Mouse (Mus musculus): ENCODE results near the gene Ticrr. TPM values are rescaled to one million over a fixed set of nuclear protein-coding genes. Genes with fewer than 3 reads are reported as not detected.

Gene Ticrr
- polyA plus RNA-seq (2012; rRNA removed; ENCODE audit: low replicate concordance) = 0.21 and 1.5 TPM in 2 replicates

DNA sequence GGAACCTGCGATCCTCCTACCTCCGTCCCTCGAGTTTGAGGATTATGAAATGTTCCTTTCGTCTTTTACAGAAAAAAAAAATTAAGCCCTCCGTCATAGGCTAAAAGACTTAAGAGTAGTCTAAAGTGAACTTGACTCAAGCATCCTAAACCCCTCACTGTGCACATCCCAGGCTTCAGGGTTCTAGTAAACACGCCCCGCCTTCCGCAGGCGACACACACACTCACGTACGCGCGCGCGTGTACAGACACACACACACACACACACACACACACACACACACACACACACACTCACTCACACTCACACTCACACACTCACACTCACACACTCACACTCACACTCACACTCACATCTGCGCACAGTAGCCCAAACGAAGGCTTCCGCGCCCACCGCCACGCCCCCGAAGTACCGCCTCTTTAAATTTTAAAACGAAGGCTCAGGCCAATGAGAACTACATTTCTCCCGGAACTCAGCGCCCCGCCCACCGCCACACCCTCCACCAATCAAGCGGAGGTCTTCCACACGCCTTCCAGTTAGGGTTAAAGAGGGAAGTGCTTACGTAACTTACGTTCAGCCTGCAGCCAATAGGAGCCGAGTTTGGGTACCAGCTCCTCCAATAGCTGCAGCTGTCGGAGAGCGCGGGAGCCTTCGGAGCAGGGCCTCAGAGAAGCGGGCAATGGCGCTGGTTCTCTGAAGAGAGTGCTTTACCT lies at the start of gene Ticrr:
Ticrr (plus strand) TSS at position 619 of the 713 bp plus-strand sequence.

DNA sequence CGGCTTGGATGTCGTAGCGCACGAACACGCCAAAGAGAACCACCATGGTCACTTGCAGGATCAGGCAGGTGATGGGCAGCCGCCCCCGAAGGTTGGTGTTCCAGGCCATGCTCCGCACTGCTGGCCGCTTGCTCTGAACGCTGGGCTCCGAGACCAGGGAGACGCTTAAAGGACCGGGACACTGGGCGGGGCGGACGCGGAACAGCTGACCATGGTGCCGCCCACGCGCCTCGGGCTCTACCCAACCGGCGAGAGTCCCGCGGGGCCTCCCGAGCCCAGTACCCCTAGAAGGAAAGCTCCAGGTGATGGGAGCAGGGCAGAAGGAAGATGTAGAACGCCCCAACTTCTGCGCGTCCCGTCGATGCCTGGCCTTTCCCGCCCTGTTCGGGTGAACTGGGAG lies 42.6 kb upstream of the Ticrr start, which contains the start of gene Rhcg:
Rhcg (minus strand) TSS at position 240 of the 400 bp plus-strand sequence.

DNA sequence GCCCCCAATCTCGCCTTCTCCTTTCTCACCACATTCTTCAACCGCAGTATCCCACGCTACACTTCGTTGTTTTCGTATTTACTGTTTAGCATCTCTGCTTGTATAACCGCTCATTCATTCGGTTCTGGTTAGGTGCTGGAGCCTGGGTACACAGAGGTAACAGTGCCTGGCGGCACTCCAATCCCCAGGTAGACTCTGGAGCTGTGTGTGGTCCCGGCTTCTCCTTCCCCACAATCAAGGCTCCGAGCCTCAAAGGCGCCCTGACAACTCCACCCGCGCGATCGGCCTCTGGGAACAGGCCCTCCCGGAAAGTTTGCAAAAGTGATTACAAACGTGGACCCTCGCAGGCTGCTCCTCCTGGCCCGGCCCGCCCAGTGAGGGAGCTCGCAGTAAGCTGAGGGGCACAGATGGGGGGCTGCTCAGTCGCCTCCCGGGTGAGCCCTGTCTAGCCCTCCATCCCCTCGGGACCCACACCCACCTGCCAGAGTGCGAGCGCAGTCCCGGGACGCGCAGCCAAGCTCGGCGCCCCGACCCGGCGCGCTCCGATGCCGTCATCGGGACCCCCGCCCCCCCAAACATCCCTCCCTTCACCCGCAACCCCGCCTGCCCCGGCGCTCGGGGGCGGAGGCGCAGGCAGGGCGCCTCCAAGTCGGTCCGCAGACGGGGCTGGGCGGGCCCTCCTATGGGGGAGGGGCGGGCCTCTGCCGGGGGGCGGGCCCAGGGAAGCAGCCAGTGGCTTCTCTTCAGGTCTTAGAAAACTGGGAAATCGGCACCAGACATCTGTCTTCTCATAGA lies 55.4 kb downstream of the Ticrr start, which contains the start of gene Kif7:
Kif7 (minus strand) TSS at position 534 of the 795 bp plus-strand sequence.

DNA sequence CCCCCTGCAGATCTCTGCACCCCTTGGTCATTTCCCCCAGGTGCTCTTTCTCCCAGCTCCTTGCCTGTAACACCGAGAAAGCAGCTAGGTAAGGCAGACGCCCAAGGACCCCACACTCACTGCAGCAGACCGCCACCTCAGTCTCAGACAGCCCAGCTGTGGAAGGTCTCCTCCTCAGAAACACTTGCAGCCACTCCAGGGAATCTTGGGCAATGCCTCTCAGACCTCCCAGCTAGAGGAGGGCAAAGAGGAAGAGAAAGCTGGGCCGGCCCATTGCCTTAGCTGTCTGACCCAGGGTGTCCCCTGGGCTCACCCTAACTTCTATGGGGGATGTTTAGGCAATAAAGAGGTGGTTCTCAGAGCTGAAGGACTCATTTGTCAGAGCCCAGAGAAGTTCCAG lies 72.6 kb downstream of the Ticrr start, which contains the start of gene Plin1:
Plin1 (minus strand) TSS at position 282 of the 400 bp plus-strand sequence.

GRCm38 (mm10) chr7:79742659-79743536 lies 82.9 kb downstream of the Ticrr start, which contains the start of the genes Pex11a and Wdr93:
TSS of gene Pex11a (minus strand) at chr7:79743131.
TSS of gene Wdr93 (plus strand) at chr7:79743163.

Other genes starting within 250 kb of the Ticrr start
- gene Polg, start 193.8 kb upstream of the Ticrr start, polyA plus RNA-seq (2012; rRNA removed; ENCODE audit: low replicate concordance) = 67.1 and 74.5 TPM in 2 replicates
- gene Rhcg, start 42.5 kb upstream of the Ticrr start, polyA plus RNA-seq (2012; rRNA removed; ENCODE audit: low replicate concordance) = 0.10 and 0.27 TPM in 2 replicates
- gene Kif7, start 55.5 kb downstream of the Ticrr start, polyA plus RNA-seq (2012; rRNA removed; ENCODE audit: low replicate concordance) = 4.2 and 7.4 TPM in 2 replicates
- 917 and 2,535 TPM in 2 replicates for gene Plin1, start 72.7 kb downstream of the Ticrr start, polyA plus RNA-seq (2012; rRNA removed; ENCODE audit: low replicate concordance)
- 41.8 and 75.1 TPM in 2 replicates for gene Pex11a, start 82.9 kb downstream of the Ticrr start, polyA plus RNA-seq (2012; rRNA removed; ENCODE audit: low replicate concordance)
- 3.0 and 10.0 TPM in 2 replicates for gene Wdr93, start 83.0 kb downstream of the Ticrr start, polyA plus RNA-seq (2012; rRNA removed; ENCODE audit: low replicate concordance)
- 0.32 TPM in 1 of 2 replicates, not detected in the other for gene Mesp1, start 133.6 kb downstream of the Ticrr start, polyA plus RNA-seq (2012; rRNA removed; ENCODE audit: low replicate concordance)
- gene Mesp2, start 150.5 kb downstream of the Ticrr start, polyA plus RNA-seq (2012; rRNA removed; ENCODE audit: low replicate concordance) = 0.21 and 0.42 TPM in 2 replicates
- 69.4 and 575 TPM in 2 replicates for gene Anpep, start 200.9 kb downstream of the Ticrr start, polyA plus RNA-seq (2012; rRNA removed; ENCODE audit: low replicate concordance)

Data from subcutaneous adipose tissue, adult 2 months (tissue).